Mouse (Mus musculus) monocyte, adult 2 months (primary cell): ENCODE measurements around the gene Ttc3.
"Not testable (repeated sequence)": the region's sequence is repeated elsewhere in the genome, so short reads cannot be mapped to it uniquely, and the experiment has no call there.

ENCODE experiments used
- DNase-seq, 2 experiments: peaks; one replicate each; pipeline ENCODE4 v3.0.0; 2022; ENCODE audit warnings: low spot score in 2 of 2, low read depth in 1 of 2

Gene Ttc3

DNA sequence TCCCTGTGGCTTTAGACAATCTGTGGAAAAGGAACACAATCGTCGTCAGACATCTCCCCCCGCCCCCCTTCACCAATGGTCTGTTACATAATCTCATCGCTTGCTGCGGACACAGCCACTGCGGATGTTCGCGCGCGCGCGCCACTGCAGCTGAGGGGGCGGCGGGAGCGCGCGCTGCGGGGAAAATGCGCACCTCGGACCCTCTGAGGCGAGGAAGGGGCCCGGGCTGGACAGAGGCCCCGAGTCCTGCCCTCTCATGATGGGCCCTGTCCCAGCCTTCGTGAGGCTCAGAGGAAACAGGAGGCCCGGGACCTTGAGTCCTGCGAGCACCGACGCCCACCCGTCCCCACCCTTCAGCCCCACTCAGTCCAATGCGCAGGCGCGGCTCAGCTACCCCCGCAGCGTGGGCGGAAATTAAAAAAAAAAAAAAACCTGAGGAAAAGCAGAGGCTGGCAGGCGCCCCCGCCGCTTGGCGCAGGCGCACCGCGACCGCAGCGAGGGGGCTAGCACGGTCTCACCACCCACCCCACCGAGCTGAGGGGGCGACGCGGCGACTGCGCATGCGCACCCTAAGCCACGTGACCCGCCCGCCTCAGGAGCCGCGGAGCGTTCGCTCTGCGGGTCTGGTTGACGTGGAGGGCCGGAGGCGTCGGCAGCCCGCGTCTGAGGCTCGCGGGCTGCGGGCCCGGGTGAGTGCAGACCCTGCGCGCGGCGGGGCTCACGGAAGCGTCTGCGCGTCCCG, at the start of gene Ttc3:
Gene Ttc3 (plus strand): TSS at position 446 of the 742 bp plus-strand sequence.
- DNase-seq: peak; percentile 27 to 52

- DNase-seq: no peak
Measured at GRCm38 (mm10) chr16:94323681-94324080, 46.7 kb upstream of the Ttc3 start.

DNA sequence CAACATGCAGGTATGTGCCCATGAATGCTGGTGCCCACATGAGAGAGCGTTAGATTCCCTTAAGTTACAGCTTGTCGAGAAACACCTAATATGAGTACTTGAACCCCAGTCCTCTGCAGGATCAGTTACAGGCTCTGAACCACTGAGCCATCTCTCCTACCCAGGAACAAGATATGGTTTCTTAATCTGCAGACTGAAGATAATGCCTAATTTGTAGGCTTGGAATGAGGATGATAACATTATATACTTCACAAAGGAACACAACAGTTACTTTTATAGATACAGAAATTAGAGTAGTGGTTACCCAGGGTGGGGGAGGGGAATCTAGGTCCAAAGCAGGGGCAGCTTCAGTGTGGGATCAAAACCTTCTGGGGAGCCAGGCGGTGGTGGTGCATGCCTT, 44.4 kb upstream of the Ttc3 start:
- no peak for DNase-seq

- no peak for DNase-seq
Measured at GRCm38 (mm10) chr16:94327781-94328711, 42.4 kb upstream of the Ttc3 start, which contains the start of gene Ripply3. TSS of gene Ripply3 (plus strand) at chr16:94328420.

DNA sequence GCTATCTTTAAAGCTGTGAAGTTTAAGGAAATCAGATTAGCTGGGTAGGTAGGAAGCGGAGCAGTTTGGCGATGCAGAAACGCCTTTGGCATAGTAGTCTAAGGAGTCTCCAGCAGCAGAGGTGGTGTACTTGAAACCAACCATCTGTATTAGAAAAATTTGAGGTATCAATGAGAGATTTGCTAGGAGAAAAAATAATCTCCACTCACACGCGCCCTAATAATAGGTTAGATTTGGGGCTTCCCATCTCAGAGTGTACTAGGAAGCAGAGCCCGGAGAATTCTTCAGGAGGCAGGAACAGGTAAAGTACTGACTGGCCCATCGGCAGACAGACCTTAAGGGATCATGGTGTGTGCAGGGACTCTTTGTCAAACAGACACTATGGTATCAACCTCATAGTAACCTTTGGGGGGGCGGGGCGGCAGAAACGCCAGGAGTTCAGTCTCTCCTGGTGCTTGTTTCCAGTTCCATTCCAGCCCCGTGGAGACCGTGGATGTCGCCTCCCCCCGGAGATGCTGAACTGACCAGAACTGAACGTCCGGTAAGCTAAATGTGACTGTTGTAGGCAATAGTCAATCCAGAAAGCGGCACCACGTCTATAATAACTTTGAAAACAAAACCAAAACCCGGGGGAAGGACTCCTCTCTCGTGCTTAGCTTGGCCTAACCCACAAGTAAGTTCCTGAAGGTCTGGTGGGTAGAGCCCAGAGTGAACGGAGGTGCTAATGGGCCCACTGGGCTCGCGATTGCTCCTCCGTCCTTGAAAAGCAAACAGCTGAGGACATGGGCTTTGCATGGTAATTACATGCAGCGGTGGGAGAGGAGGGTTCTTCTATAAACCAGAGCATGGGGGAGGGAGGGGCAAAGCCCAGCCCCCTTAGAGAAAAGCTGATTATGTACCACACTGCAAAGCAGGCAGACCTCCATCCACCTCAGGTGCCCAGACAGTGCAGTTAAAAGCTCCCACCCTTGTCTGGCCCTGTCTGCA, 41.2 kb upstream of the Ttc3 start:
- DNase-seq: no peak

DNA sequence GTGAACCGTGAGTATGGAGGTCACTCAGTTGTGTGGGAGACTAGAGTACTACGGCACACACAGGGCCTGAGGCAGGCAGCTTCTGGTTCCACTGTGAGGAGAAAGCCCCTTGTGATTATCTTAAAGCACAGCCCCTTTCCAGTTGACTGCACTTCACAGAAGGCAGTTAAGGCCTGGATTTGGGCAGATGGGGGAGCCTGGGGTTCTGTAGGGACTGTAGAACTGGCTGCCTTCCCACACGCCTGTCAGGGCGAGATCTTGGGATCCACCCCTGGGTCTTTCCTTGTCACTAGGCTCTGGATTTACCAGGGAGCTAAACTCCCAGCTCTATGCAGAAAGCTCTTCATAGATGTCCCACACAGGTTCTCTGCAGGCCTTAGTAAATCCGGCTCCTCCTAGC, 40.0 kb upstream of the Ttc3 start:
- DNase-seq: no peak

DNA sequence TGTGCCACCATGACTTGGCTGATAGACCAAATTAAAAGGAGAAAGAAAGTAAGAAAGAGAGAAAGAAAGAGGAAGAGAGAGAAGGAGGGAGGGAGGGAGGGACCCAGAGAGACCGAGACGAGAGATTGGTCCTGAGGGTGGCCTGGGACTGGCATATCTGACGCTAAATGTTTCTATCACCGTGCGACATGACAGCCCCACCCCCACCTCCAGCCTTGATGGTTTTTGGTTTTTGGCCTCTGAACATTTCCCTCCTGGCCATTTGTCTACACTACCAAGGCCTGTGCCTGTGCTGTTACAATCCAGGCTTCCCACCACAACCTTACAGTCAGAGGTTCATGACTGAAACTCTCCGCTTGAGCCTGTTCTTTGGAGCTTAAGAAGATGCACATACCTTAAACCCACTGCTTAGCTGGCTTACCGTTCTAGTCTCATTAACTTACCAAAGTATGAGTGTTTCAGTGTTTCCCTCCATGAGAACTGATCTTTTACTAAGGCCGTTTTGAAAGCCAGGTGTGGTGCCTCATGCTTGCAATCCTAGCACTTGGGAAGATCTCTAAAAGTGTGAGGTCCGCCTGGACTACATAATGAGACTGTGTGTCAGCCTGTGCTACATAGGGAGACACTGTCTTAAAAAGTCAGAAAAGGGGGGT, 39.1 kb upstream of the Ttc3 start:
- no peak for DNase-seq

DNA sequence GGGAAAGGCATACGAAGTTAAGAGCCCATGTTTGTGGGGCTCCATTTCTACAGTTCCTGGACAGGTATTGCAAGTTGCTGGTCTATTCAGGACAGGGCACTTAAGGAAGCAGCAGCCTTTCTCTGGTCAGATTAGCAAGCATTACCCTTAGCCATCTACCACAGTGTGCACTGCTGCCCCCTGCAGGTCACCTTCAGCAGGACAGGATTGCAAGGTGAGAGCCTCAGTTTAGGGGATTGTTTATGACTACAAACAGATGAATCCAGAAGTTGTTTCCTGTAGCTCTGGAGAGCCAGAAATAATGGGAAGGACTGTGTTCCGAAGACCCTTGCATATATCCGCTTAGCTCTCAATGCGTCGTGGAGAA, 38.5 kb upstream of the Ttc3 start:
- peak; percentile 20 to 56 for DNase-seq

DNA sequence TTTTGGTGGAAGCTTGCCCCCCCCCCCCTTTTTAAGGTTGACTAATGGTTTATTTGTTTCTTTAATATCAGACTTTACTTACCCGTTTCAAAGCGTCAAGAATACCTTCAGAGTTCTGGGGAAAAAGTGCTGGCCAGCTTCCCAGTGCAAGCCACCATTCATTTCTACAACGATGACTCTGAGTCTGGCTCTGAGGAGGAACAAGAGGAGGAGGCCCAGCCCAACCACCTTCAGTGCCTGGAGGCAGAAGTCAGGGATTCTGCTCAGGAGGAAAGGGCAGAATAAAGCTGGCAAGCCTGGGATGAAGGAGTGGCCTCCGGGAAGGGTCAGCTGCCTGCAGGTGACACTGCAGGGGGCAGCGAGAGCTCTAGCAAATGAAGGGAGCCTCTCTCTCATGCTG, 34.8 kb upstream of the Ttc3 start:
- DNase-seq: no peak

GRCm38 (mm10) chr16:94339164-94340160, 31.0 kb upstream of the Ttc3 start:
- DNase-seq: not testable (repeated sequence)

GRCm38 (mm10) chr16:94345733-94346132, 24.7 kb upstream of the Ttc3 start:
- no peak for DNase-seq

- no peak for DNase-seq
Measured at GRCm38 (mm10) chr16:94347080-94347731, 23.2 kb upstream of the Ttc3 start.

GRCm38 (mm10) chr16:94348779-94349178, 21.6 kb upstream of the Ttc3 start:
- no peak for DNase-seq

DNA sequence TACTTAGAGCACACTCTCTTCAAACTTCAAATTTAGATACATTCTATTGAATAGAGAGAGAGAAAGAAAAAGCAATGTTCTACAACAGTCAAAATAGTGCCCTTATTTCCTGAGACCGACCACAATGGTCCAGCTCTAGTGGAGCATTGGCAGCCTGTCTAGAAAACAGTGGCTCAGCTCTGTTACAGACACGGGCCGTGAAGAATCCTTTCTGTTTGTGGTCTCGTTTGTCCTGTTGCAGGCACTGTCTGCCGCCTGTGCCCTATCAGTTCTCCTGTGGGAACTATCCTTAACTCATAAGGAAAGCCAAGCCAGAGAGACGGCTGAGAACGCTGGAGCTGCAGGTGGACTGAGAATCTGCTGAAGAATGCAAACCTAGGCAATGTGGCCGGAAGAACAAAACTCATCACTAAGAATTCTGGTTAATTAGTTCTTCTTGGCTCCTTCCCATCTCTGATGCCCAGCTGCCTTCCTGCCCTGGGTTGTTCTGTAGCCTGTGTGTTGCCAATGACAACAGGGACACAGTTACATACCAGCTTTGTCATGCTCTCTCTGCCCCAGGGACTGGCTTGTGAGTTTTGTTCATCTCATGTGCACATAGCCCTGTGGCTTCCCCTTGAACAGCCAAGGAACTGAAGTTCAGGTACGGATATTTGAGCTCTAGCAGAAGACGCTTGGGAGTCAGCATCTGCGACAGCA, 20.7 kb upstream of the Ttc3 start:
- no peak for DNase-seq

DNA sequence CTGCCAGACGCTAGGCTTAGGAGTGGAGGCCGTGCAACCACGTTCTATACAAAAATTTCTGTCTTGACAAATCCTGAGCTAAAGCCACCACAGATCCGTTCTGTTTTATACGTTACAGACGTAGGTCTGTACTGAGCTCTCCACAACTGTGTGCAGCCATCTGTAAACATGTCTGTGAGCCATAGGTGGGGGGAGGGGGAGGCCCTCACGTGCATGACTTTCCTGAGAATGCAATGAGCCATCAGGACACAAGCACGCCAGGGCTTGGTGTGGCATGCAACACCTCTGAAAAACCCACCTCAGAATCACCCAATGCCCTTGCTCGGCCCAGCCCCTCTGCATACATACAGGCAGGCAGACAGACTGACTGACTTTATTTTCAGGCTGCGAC, 20.1 kb upstream of the Ttc3 start:
- DNase-seq: no peak

GRCm38 (mm10) chr16:94354450-94354849, 16.0 kb upstream of the Ttc3 start:
- no peak for DNase-seq

GRCm38 (mm10) chr16:94356046-94356445, 14.4 kb upstream of the Ttc3 start:
- no peak for DNase-seq
